Mouse (Mus musculus): ENCODE measurements around the gene Rpp25l. TPM values are rescaled to one million over a fixed set of nuclear protein-coding genes. Genes with fewer than 3 reads are reported as not detected.
A peak's percentile ranks its signal among the peaks of the same experiment; 100 is the strongest.

Rpp25l gene
- polyA plus RNA-seq, 1 experiment from 2014 or later = 65.2 TPM

DNA sequence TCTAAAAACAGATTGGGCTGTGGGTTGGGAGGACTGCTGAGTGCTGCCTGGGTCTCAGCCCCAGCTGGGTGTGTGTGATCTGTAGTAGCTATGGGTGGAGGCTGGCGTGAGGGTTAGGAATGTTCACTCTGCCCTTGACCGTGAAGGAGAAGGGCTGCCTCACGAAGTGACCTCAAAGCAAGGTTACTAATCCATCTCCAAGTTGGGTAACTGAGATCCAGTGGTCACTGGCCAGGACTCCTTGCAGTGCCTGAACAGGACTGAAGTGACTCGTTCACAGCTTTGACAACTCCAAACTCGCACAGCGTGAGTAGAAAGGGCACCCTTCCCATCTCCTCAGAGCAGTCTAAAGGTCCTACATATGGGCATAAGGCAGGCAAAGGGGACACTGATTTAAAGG lies 34.5 kb downstream of the Rpp25l start:
- Histone ChIP-seq H3K9ac (ENCODE audit: low read depth, low read length) (no peak overlapping the region), H3K27me3 (ENCODE audit: insufficient read depth, low read length) (no peaks in the 10 kb centered on the region; the same call in 1 of the 2 replicates), H3K36me3 (ENCODE audit: insufficient read depth, low read length) (no peaks in the 10 kb centered on the region), H3K9me3 (replicated peaks; ENCODE audit: low read length) (no peaks in the 10 kb centered on the region), H3K4me2 (ENCODE audit: low read length) (no peak overlapping the region), H3K4me3 (replicated peaks; ENCODE audit: low read depth, low read length) (no peak overlapping the region), H3K27ac (peak overlapping the region; percentile 28; the same call in 1 of the 2 replicates), H3K4me1 (replicated peaks; ENCODE audit: insufficient read depth, low read length) (peaks cover 33% of the 10 kb centered on the region)
- DNase-seq (ENCODE audit: low spot score) = no peak
- WGBS = 43% methylated on average over 6 of the region's 6 CpGs
- no peak for ATAC-seq (replicated peaks; ENCODE audit: low FRiP score, low read depth)
- TF ChIP-seq CTCF (IDR thresholded peaks at IDR 0.05; ENCODE audit: low read depth) = no peak

DNA sequence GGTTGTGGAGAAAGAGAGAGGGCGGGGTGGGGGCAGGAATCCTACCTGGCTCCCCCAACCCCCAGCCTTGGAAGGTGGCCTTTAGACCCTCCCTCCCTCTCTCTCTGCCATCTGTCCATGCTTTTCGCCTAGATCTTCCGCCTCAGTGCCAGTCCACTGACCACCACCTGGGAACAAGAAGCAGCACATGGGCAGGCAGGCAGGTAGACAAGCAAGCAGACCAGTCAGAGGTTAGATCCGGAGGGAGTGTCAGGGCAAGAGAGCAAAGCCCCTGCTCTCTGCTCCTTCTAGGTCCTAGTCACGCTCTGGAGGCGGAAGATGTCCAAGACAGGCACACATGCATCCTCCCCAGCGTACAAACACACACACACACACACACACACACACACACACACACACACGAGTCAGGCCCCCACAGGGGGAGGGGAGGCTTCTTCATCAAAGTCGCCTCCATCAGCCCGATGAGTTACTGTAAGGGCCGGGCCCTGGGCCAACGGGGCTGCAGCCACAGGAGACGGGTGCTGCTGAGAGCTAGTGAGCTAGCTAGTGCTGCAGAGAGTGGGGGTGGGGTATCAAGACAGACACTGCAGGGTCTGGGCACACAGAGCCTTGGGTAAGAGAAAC lies 36.2 kb downstream of the Rpp25l start:
- H3K9ac ChIP-seq (ENCODE audit: low read depth, low read length) = no peak overlapping the region
- H3K27ac ChIP-seq = 0 out of 2 replicates have a peak overlapping the region, but pooled peaks have one; percentile 8
- H3K4me3 ChIP-seq (replicated peaks; ENCODE audit: low read depth, low read length) = no peak overlapping the region
- no peaks in the 10 kb centered on the region for H3K36me3 ChIP-seq (ENCODE audit: insufficient read depth, low read length)
- no peaks in the 10 kb centered on the region; the same call in 1 of the 2 replicates for H3K27me3 ChIP-seq (ENCODE audit: insufficient read depth, low read length)
- no peak overlapping the region for H3K4me2 ChIP-seq (ENCODE audit: low read length)
- ATAC-seq (replicated peaks; ENCODE audit: low FRiP score, low read depth) (peak; percentile 77), DNase-seq (ENCODE audit: low spot score) (peak; percentile 77)
- peaks cover 35% of the 10 kb centered on the region for H3K4me1 ChIP-seq (replicated peaks; ENCODE audit: insufficient read depth, low read length)
- 29% methylated on average over 13 of the region's 13 CpGs for WGBS
- TF ChIP-seq CTCF (IDR thresholded peaks at IDR 0.05; ENCODE audit: low read depth) = no peak
- no peaks in the 10 kb centered on the region for H3K9me3 ChIP-seq (replicated peaks; ENCODE audit: low read length)

DNA sequence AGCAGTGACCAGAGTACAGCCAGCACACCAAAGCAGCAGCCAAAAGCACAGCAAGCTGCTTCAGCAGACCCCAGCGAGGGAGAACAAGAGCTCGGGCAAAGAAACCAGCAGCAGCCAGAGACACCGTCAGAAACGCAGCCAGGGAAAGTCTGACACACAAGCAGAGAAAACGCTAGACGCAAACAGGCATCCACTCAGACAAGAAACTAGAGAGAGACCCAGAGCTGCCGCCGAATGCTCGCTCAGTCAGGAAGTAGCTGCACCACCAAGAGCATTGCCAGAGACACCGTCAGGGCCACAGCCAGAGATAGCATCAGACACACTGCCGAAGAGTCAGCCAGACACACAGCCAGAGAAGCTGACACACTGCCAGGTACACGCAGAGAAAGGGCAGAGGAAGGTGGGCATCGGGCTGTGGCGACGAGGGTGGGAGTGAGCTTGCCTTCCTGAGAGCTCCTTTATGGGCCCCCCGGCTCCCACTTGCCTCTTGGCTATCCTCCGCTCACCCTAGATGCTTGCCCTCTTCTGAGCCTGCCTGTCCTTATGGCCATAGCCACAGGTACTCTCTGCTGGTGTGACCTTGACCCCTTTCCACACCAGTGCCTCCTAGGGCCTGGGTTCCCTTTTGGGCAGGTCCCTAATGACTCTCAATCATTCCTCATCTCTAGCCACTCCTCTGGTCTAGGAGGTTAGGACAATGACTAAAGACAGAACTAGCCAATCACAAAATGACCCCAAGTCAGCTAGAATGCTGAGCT lies 36.9 kb downstream of the Rpp25l start:
- Histone ChIP-seq H3K9ac (ENCODE audit: low read depth, low read length) (no peak overlapping the region), H3K27ac (peak overlapping the region; percentile 40; the same call in 1 of the 2 replicates), H3K36me3 (ENCODE audit: insufficient read depth, low read length) (no peaks in the 10 kb centered on the region), H3K4me3 (replicated peaks; ENCODE audit: low read depth, low read length) (no peak overlapping the region), H3K27me3 (ENCODE audit: insufficient read depth, low read length) (no peaks in the 10 kb centered on the region; the same call in 1 of the 2 replicates), H3K4me2 (ENCODE audit: low read length) (no peak overlapping the region), H3K4me1 (replicated peaks; ENCODE audit: insufficient read depth, low read length) (peaks cover 41% of the 10 kb centered on the region), H3K9me3 (replicated peaks; ENCODE audit: low read length) (no peaks in the 10 kb centered on the region)
- TF ChIP-seq CTCF (IDR thresholded peaks at IDR 0.05; ENCODE audit: low read depth) = no peak
- DNase-seq (ENCODE audit: low spot score) (no peak), ATAC-seq (replicated peaks; ENCODE audit: low FRiP score, low read depth) (peak; percentile 77; the same call in 1 of the 2 replicates)
- 56% methylated on average over 17 of the region's 17 CpGs for WGBS

DNA sequence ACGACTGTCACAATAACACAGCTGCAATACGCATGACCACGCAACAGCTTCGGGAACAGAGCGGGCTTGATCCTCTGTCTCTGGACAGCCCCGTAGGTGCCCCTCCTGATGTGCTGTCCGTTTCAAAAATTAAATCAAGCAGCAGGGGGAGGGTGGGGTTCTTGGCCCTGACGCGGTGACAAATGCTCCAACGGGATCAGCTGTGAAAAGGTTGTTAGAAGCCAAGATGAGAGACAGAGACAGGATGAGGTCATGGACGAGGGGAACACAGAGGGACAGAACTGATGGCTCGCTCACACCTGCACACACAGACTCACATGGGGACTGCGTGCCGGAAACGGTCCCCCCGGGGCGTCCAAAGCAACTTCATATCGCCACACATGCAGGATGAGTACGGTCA lies 40.1 kb downstream of the Rpp25l start:
- Histone ChIP-seq H3K9ac (ENCODE audit: low read depth, low read length) (no peak overlapping the region), H3K36me3 (ENCODE audit: insufficient read depth, low read length) (no peaks in the 10 kb centered on the region), H3K4me1 (replicated peaks; ENCODE audit: insufficient read depth, low read length) (peaks cover 26% of the 10 kb centered on the region), H3K4me3 (replicated peaks; ENCODE audit: low read depth, low read length) (no peak overlapping the region), H3K27ac (no peak overlapping the region), H3K27me3 (ENCODE audit: insufficient read depth, low read length) (no peaks in the 10 kb centered on the region), H3K4me2 (ENCODE audit: low read length) (no peak overlapping the region), H3K9me3 (replicated peaks; ENCODE audit: low read length) (no peaks in the 10 kb centered on the region)
- no peak for TF ChIP-seq CTCF (IDR thresholded peaks at IDR 0.05; ENCODE audit: low read depth)
- 64% methylated on average over 19 of the region's 19 CpGs for WGBS
- ATAC-seq (replicated peaks; ENCODE audit: low FRiP score, low read depth) (no peak), DNase-seq (ENCODE audit: low spot score) (no peak)

DNA sequence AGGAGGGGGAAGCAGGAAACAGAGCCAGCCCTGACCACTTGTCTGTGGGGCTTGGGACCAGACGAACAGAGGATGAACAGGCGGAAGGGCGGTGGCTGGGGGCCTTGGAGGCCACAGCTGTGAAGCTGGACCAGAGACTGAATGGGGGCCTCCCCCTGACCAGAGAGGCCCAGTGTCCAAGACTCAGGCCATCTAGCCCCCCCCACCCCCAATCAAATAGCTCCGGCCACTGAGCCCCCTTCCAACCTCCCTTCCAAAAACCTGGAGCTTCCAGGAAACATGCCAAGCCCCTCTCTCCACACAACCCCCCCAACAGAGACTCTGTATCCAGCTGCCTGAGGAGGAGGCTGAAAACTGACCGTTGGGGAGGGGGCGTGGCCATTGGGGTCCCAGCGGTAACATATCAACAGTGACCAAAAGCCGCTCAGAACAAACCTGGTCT lies 40.8 kb downstream of the Rpp25l start:
- ATAC-seq (replicated peaks; ENCODE audit: low FRiP score, low read depth) = no peak
- H3K4me2 ChIP-seq (ENCODE audit: low read length) = no peak overlapping the region
- no peaks in the 10 kb centered on the region for H3K36me3 ChIP-seq (ENCODE audit: insufficient read depth, low read length)
- no peaks in the 10 kb centered on the region for H3K9me3 ChIP-seq (replicated peaks; ENCODE audit: low read length)
- 33% methylated on average over 8 of the region's 8 CpGs for WGBS
- DNase-seq (ENCODE audit: low spot score) = peak; percentile 35
- no peak overlapping the region for H3K27ac ChIP-seq
- H3K27me3 ChIP-seq (ENCODE audit: insufficient read depth, low read length) = no peaks in the 10 kb centered on the region
- peaks cover 26% of the 10 kb centered on the region for H3K4me1 ChIP-seq (replicated peaks; ENCODE audit: insufficient read depth, low read length)
- H3K4me3 ChIP-seq (replicated peaks; ENCODE audit: low read depth, low read length) = no peak overlapping the region
- TF ChIP-seq CTCF (IDR thresholded peaks at IDR 0.05; ENCODE audit: low read depth) = no peak
- H3K9ac ChIP-seq (ENCODE audit: low read depth, low read length) = no peak overlapping the region

DNA sequence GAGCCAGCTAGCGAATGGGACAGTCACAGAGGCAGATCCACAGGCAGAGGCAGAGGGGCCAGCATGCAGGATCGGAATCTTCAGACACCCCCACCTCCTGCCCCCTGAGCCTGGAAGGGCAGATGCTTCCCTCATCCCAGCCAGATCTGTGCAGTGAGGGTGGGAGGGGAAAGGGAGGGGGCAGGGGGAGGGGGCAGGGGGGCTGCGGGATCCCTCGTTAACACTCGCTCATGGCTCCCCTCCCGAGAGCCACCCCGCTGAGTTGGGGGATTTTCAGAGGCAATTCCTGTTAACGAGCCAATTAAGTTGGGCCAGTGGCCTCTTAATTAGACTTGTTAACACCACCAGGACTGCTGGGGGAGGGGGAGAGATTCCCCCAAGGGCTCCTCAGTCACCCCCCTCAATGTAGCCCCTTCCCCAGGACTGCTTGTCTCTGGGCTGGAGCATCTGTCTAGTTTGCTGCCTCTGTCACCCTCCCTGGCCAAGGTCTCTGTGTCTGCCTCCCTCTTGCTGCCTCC lies 41.3 kb downstream of the Rpp25l start:
- H3K4me2 ChIP-seq (ENCODE audit: low read length) = no peak overlapping the region
- no peak for DNase-seq (ENCODE audit: low spot score)
- WGBS = 7% methylated on average over 8 of the region's 8 CpGs

More for the DNA sequence above, 41.3 kb downstream of the Rpp25l start:
- Histone ChIP-seq H3K27me3 (ENCODE audit: insufficient read depth, low read length) (no peaks in the 10 kb centered on the region), H3K9ac (ENCODE audit: low read depth, low read length) (no peak overlapping the region; the same call in 1 of the 2 replicates), H3K27ac (no peak overlapping the region), H3K4me1 (replicated peaks; ENCODE audit: insufficient read depth, low read length) (peaks cover 25% of the 10 kb centered on the region), H3K4me3 (replicated peaks; ENCODE audit: low read depth, low read length) (no peak overlapping the region), H3K9me3 (replicated peaks; ENCODE audit: low read length) (no peaks in the 10 kb centered on the region), H3K36me3 (ENCODE audit: insufficient read depth, low read length) (no peaks in the 10 kb centered on the region)
- no peak for TF ChIP-seq CTCF (IDR thresholded peaks at IDR 0.05; ENCODE audit: low read depth)
- no peak for ATAC-seq (replicated peaks; ENCODE audit: low FRiP score, low read depth)
